Mouse (Mus musculus): ENCODE results near the gene Dmc1. TPM values are rescaled to one million over a fixed set of nuclear protein-coding genes. Genes with fewer than 3 reads are reported as not detected.

Dmc1 gene
- polyA plus RNA-seq, 1 experiment = not detected

DNA sequence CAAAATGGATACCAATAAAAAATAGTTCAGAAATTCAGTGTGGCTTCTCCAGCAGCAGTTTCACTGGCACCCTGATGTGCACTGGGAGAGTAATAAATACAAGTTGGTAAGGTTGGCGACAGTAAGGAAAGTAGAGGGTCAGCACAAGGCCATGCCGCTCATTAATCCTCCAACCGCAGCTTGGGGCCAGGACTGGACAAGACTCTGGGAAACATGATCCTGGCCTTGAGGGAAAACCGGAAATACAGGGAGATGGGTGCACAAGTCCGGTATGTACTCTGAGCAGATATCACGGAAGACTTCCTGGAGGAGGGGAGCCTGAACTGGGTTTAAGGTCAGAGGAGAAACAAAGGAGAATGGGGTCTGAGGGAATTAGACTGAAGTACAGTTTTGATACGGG is 10.6 kb upstream of the Dmc1 start:
- Histone ChIP-seq H3K79me2 (ENCODE audit: control insufficient read depth, insufficient read depth) (no peaks in the 10 kb centered on the region), H3K36me3 (ENCODE audit: control insufficient read depth, insufficient read depth) (no peaks in the 10 kb centered on the region), H3ac (ENCODE audit: control insufficient read depth, insufficient read length, low read depth) (no peak overlapping the region), H3K4me3 (ENCODE audit: insufficient read depth, poor library complexity, severe bottlenecking) (no peak overlapping the region), H3K27me3 (ENCODE audit: control insufficient read depth, insufficient read depth, insufficient read length) (no peaks in the 10 kb centered on the region), H3K79me3 (ENCODE audit: low read depth) (no peaks in the 10 kb centered on the region)
- TF ChIP-seq CTCF (IDR thresholded peaks at IDR 0.05; ENCODE audit: control insufficient read depth, insufficient read depth, insufficient read length) = no peak
- TF ChIP-seq MAX (IDR thresholded peaks at IDR 0.05) = no peak
- no peak for TF ChIP-seq MYOG (IDR thresholded peaks at IDR 0.05; ENCODE audit: control insufficient read depth, extremely low read depth, insufficient read length)
- no peak for TF ChIP-seq USF1 (IDR thresholded peaks at IDR 0.05; ENCODE audit: low read depth)
- TF ChIP-seq FOSL1 (IDR thresholded peaks at IDR 0.05; ENCODE audit: insufficient read depth, low read length, poor library complexity, severe bottlenecking) = no peak
- no peak for TF ChIP-seq MYOD1 (IDR thresholded peaks at IDR 0.05; ENCODE audit: control insufficient read depth, insufficient read length, low read depth)
- no peak for TF ChIP-seq CEBPB (IDR thresholded peaks at IDR 0.05; ENCODE audit: low read depth)

DNA sequence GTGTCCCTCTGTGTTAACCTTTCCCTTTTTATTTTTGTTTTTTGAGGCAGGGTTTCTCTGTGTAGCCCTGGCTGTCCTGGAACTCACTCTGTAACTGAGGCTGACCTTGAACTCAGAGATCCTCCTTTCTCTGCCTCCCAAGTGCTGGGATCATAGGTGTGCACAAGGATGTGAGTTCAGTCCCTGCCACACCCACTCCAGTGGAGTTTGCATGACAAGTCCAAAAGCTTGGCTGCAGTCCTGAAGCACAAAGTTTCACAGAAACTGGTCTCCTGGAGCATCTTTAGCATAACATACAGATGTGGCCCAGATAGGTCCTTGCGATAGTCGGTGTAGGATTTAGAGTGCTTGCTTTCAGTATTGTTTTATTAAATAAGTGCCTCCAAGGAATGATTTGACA is 4.3 kb upstream of the Dmc1 start:
- no peaks in the 10 kb centered on the region for H3K79me2 ChIP-seq (ENCODE audit: control insufficient read depth, insufficient read depth)
- no peak for TF ChIP-seq CEBPB (IDR thresholded peaks at IDR 0.05; ENCODE audit: low read depth)
- TF ChIP-seq MYOD1 (IDR thresholded peaks at IDR 0.05; ENCODE audit: control insufficient read depth, insufficient read length, low read depth) = no peak
- H3K79me3 ChIP-seq (ENCODE audit: low read depth) = no peaks in the 10 kb centered on the region
- H3K27me3 ChIP-seq (ENCODE audit: control insufficient read depth, insufficient read depth, insufficient read length) = peaks cover 4% of the 10 kb centered on the region
- H3K36me3 ChIP-seq (ENCODE audit: control insufficient read depth, insufficient read depth) = no peaks in the 10 kb centered on the region
- H3ac ChIP-seq (ENCODE audit: control insufficient read depth, insufficient read length, low read depth) = no peak overlapping the region
- no peak overlapping the region for H3K4me3 ChIP-seq (ENCODE audit: insufficient read depth, poor library complexity, severe bottlenecking)

- Histone ChIP-seq H3K4me3 (ENCODE audit: insufficient read depth, poor library complexity, severe bottlenecking) (no peak overlapping the region), H3K36me3 (ENCODE audit: control insufficient read depth, insufficient read depth) (no peaks in the 10 kb centered on the region), H3K79me2 (ENCODE audit: control insufficient read depth, insufficient read depth) (no peaks in the 10 kb centered on the region), H3K79me3 (ENCODE audit: low read depth) (no peaks in the 10 kb centered on the region), H3K27me3 (ENCODE audit: control insufficient read depth, insufficient read depth, insufficient read length) (peaks cover 4% of the 10 kb centered on the region), H3ac (ENCODE audit: control insufficient read depth, insufficient read length, low read depth) (no peak overlapping the region)
- TF ChIP-seq CTCF (IDR thresholded peaks at IDR 0.05; ENCODE audit: control insufficient read depth, insufficient read depth, insufficient read length) (no peak), CEBPB (IDR thresholded peaks at IDR 0.05; ENCODE audit: low read depth) (no peak), FOSL1 (IDR thresholded peaks at IDR 0.05; ENCODE audit: insufficient read depth, low read length, poor library complexity, severe bottlenecking) (no peak), MYOD1 (IDR thresholded peaks at IDR 0.05; ENCODE audit: control insufficient read depth, insufficient read length, low read depth) (no peak), MAX (IDR thresholded peaks at IDR 0.05) (no peak), MYOG (IDR thresholded peaks at IDR 0.05; ENCODE audit: control insufficient read depth, extremely low read depth, insufficient read length) (no peak), USF1 (IDR thresholded peaks at IDR 0.05; ENCODE audit: low read depth) (no peak)
Observed at GRCm38 (mm10) chr15:79608214-79608613, 3.3 kb upstream of the Dmc1 start.

DNA sequence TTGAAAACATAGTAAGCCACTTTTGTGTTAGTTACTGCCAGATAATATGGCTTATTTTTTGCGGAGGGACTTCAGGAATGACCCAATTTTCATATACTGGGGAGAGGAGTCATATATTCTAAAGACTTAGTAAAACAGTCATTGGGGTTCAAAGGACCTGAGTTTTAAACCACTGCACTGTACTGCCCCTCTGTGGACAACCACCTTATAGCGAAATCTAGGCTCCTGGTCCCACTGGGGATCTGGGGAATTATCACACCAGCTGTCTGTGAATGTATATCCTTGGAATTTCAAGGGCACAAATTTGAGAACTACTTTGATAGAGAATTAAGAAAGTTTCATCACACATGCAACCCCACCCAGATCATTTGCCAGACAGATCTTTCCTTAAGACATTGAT is 2.8 kb upstream of the Dmc1 start:
- H3K79me3 ChIP-seq (ENCODE audit: low read depth) = no peaks in the 10 kb centered on the region
- TF ChIP-seq MYOG (IDR thresholded peaks at IDR 0.05; ENCODE audit: control insufficient read depth, extremely low read depth, insufficient read length) (no peak), USF1 (IDR thresholded peaks at IDR 0.05; ENCODE audit: low read depth) (no peak), CEBPB (IDR thresholded peaks at IDR 0.05; ENCODE audit: low read depth) (no peak), CTCF (IDR thresholded peaks at IDR 0.05; ENCODE audit: control insufficient read depth, insufficient read depth, insufficient read length) (no peak), FOSL1 (IDR thresholded peaks at IDR 0.05; ENCODE audit: insufficient read depth, low read length, poor library complexity, severe bottlenecking) (no peak)
- H3K79me2 ChIP-seq (ENCODE audit: control insufficient read depth, insufficient read depth) = no peaks in the 10 kb centered on the region
- H3K4me3 ChIP-seq (ENCODE audit: insufficient read depth, poor library complexity, severe bottlenecking) = no peak overlapping the region
- H3ac ChIP-seq (ENCODE audit: control insufficient read depth, insufficient read length, low read depth) = no peak overlapping the region
- H3K27me3 ChIP-seq (ENCODE audit: control insufficient read depth, insufficient read depth, insufficient read length) = peaks cover 5% of the 10 kb centered on the region
- H3K36me3 ChIP-seq (ENCODE audit: control insufficient read depth, insufficient read depth) = no peaks in the 10 kb centered on the region

GRCm38 (mm10) chr15:79606161-79606560 is 1.3 kb upstream of the Dmc1 start:
- Histone ChIP-seq H3K79me2 (ENCODE audit: control insufficient read depth, insufficient read depth) (no peaks in the 10 kb centered on the region), H3ac (ENCODE audit: control insufficient read depth, insufficient read length, low read depth) (no peak overlapping the region), H3K27me3 (ENCODE audit: control insufficient read depth, insufficient read depth, insufficient read length) (peaks cover 6% of the 10 kb centered on the region), H3K36me3 (ENCODE audit: control insufficient read depth, insufficient read depth) (no peaks in the 10 kb centered on the region), H3K79me3 (ENCODE audit: low read depth) (no peaks in the 10 kb centered on the region), H3K4me3 (ENCODE audit: insufficient read depth, poor library complexity, severe bottlenecking) (no peak overlapping the region)
- TF ChIP-seq FOSL1 (IDR thresholded peaks at IDR 0.05; ENCODE audit: insufficient read depth, low read length, poor library complexity, severe bottlenecking) (no peak), MYOD1 (IDR thresholded peaks at IDR 0.05; ENCODE audit: control insufficient read depth, insufficient read length, low read depth) (no peak), MYOG (IDR thresholded peaks at IDR 0.05; ENCODE audit: control insufficient read depth, extremely low read depth, insufficient read length) (no peak), CTCF (IDR thresholded peaks at IDR 0.05; ENCODE audit: control insufficient read depth, insufficient read depth, insufficient read length) (no peak), MAX (IDR thresholded peaks at IDR 0.05) (no peak), CEBPB (IDR thresholded peaks at IDR 0.05; ENCODE audit: low read depth) (no peak), USF1 (IDR thresholded peaks at IDR 0.05; ENCODE audit: low read depth) (no peak)

DNA sequence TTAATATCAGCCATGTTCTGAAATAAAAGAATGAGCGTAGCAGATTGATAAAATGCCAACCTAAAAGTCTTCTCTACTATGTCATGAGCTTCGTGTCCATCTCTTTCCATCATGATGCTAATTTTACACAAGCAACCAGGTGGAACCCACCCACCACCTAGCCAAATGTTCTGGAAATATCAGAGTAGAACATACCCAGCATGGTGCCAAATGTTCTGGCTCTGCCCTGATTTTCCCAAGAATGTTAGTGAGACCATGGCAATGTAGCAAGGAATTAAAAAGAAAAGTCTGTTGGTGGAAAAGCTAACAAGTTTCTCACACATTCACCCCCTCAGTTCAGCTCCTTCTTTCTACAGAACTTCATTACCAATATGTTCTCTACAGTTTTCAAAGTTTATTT is 4.7 kb downstream of the Dmc1 start:
- H3K79me3 ChIP-seq (ENCODE audit: low read depth) = no peaks in the 10 kb centered on the region
- peaks cover 3% of the 10 kb centered on the region for H3K27me3 ChIP-seq (ENCODE audit: control insufficient read depth, insufficient read depth, insufficient read length)

More for the DNA sequence above, 4.7 kb downstream of the Dmc1 start:
- TF ChIP-seq MYOD1 (IDR thresholded peaks at IDR 0.05; ENCODE audit: control insufficient read depth, insufficient read length, low read depth) (no peak), CEBPB (IDR thresholded peaks at IDR 0.05; ENCODE audit: low read depth) (no peak), FOSL1 (IDR thresholded peaks at IDR 0.05; ENCODE audit: insufficient read depth, low read length, poor library complexity, severe bottlenecking) (no peak), USF1 (IDR thresholded peaks at IDR 0.05; ENCODE audit: low read depth) (no peak)
- no peak overlapping the region for H3ac ChIP-seq (ENCODE audit: control insufficient read depth, insufficient read length, low read depth)
- H3K36me3 ChIP-seq (ENCODE audit: control insufficient read depth, insufficient read depth) = no peaks in the 10 kb centered on the region
- no peaks in the 10 kb centered on the region for H3K79me2 ChIP-seq (ENCODE audit: control insufficient read depth, insufficient read depth)
- H3K4me3 ChIP-seq (ENCODE audit: insufficient read depth, poor library complexity, severe bottlenecking) = no peak overlapping the region

Measured in C2C12 (cell line).